Mouse (Mus musculus) CH12.LX (cell line): ENCODE results near the gene Efna4.

Experiments
- CTCF ChIP-seq, 2 experiments: IDR thresholded peaks in 1 of 2; conservative IDR thresholded peaks in 1 of 2; 2 replicates each; pipeline ENCODE4 v1.5.1; 2011 to 2012; ENCODE audit warnings: low read depth in 2 of 2, low read length in 2 of 2, improper control_type of control experiment in 1 of 2, inconsistent platforms in 1 of 2, mild to moderate bottlenecking in 1 of 2, moderate library complexity in 1 of 2
- USF1 ChIP-seq: IDR thresholded peaks from 2 replicates; pipeline ENCODE4 v1.6.1; 2014; ENCODE audit warnings: low read depth, mild to moderate bottlenecking, inconsistent platforms, low read length, improper control_type of control experiment

DNA sequence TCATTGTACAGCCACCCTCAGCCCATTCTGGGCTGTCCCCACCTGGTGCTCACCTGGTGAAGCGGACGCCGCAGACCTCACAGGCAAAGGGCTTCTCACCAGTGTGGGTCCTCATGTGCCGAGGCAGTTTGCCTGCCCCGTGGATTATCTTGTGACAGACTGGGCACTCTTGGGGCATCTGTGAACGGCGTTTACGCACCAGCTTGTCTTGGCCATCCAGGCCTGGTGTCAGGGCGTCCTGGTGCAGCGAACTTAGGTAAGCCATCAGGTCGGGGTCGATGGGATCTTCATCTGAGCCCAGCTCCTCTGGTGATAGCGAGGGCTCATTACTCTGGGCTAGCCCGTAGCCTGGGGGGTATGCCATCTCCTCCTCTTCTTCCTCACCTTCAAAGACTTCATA, 42.5 kb upstream of the Efna4 start:
- TF ChIP-seq USF1 = no peak
- no peak for TF ChIP-seq CTCF (conservative IDR thresholded peaks at IDR 0.05 in 1 of 2, IDR thresholded peaks at IDR 0.05 in 1 of 2; ENCODE audit: low read depth in 2 of 2, low read length in 2 of 2)
